Mouse (Mus musculus) heart, embryonic 10.5 days (tissue): Measurements from ENCODE around the gene Sapcd1. TPM values are rescaled to one million over a fixed set of nuclear protein-coding genes. Genes with fewer than 3 reads are reported as not detected.

Source experiments
- DNase-seq: peaks from one replicate; pipeline ENCODE4 v3.0.0-alpha.2; 2017; ENCODE audit warnings: low spot score
- H3K27ac ChIP-seq: fragments of 300-500 bp; sonication (generic); 2 replicates; pipeline ENCODE4 v1.5.1; 2016; ENCODE audit warnings: mild to moderate bottlenecking
- H3K27me3 ChIP-seq: fragments of 300-500 bp; sonication (generic); 2 replicates; pipeline ENCODE4 v1.6.1; 2016; ENCODE audit warnings: mild to moderate bottlenecking; ENCODE audit not compliant: poor library complexity, insufficient read depth, severe bottlenecking
- H3K36me3 ChIP-seq: fragments of 300-500 bp; sonication (generic); 2 replicates; pipeline ENCODE4 v1.6.1; 2016; ENCODE audit warnings: mild to moderate bottlenecking, moderate library complexity
- H3K4me1 ChIP-seq: fragments of 300-500 bp; sonication (generic); 2 replicates; pipeline ENCODE4 v1.6.1; 2016; ENCODE audit warnings: mild to moderate bottlenecking
- H3K4me3 ChIP-seq: fragments of 300-500 bp; sonication (generic); 2 replicates; pipeline ENCODE4 v1.5.1; 2016; ENCODE audit warnings: mild to moderate bottlenecking, moderate library complexity
- H3K9me3 ChIP-seq: fragments of 300-500 bp; sonication (generic); 2 replicates; pipeline ENCODE4 v1.6.1; 2016; ENCODE audit warnings: mild to moderate bottlenecking, moderate library complexity
- WGBS: fragments of 180-500 bp; shearing (Covaris S2); methylation state at CpG from one replicate; pipeline ENCODE4 v1.1.7; 2016; 5-methylcytosine and 5-hydroxymethylcytosine counted together
- polyA plus RNA-seq: library from polyadenylated mRNA; unstranded; fragments of >200 nt; fragmentation: Nextera tagmentation; extraction: Ambion mirVana; gene quantifications from 2 replicates; pipeline ENCODE4 v1.2.1, GENCODE M21; 2016

Sapcd1 gene
- polyA plus RNA-seq, 1 experiment from 2014 or later: 4.0 TPM

GRCm38 (mm10) chr17:35020551-35020950 lies 7.3 kb downstream of the Sapcd1 start:
- H3K9me3 ChIP-seq: no peaks in the 10 kb centered on the region
- no peak for DNase-seq
- peaks cover 49% of the 10 kb centered on the region for H3K4me1 ChIP-seq
- 85% methylated on average over 8 of the region's 8 CpGs for WGBS
- no peak overlapping the region; the same call in 1 of the 2 replicates for H3K27ac ChIP-seq
- H3K4me3 ChIP-seq: no peak overlapping the region
- H3K36me3 ChIP-seq: peaks cover 18% of the 10 kb centered on the region
- H3K27me3 ChIP-seq: 0 out of 2 replicates have a peak, but pooled peaks cover 6% of the 10 kb centered on the region

- peaks cover 25% of the 10 kb centered on the region for H3K36me3 ChIP-seq
- 77% methylated on average over 11 of the region's 11 CpGs for WGBS
- peaks cover 50% of the 10 kb centered on the region for H3K4me1 ChIP-seq
- H3K27ac ChIP-seq: no peak overlapping the region
- DNase-seq: no peak
- no peaks in the 10 kb centered on the region for H3K9me3 ChIP-seq
- H3K4me3 ChIP-seq: no peak overlapping the region
- H3K27me3 ChIP-seq: 0 out of 2 replicates have a peak, but pooled peaks cover 6% of the 10 kb centered on the region
These were observed 7.9 kb downstream of the Sapcd1 start for GRCm38 (mm10) chr17:35019894-35020293.

- 76% methylated on average over 3 of the region's 3 CpGs for WGBS
- H3K36me3 ChIP-seq: peaks cover 42% of the 10 kb centered on the region
- no peaks in the 10 kb centered on the region for H3K9me3 ChIP-seq
- no peak overlapping the region for H3K27ac ChIP-seq
- H3K27me3 ChIP-seq: 0 out of 2 replicates have a peak, but pooled peaks cover 6% of the 10 kb centered on the region
- no peak for DNase-seq
- peaks cover 33% of the 10 kb centered on the region for H3K4me1 ChIP-seq
- H3K4me3 ChIP-seq: no peak overlapping the region
These were observed 9.6 kb downstream of the Sapcd1 start for GRCm38 (mm10) chr17:35018171-35018570.

GRCm38 (mm10) chr17:35017706-35018030 lies 10.1 kb downstream of the Sapcd1 start:
- no peak overlapping the region for H3K27ac ChIP-seq
- 67% methylated on average over 14 of the region's 14 CpGs for WGBS
- H3K27me3 ChIP-seq: 0 out of 2 replicates have a peak, but pooled peaks cover 6% of the 10 kb centered on the region
- H3K36me3 ChIP-seq: peaks cover 47% of the 10 kb centered on the region
- DNase-seq: no peak
- H3K9me3 ChIP-seq: no peaks in the 10 kb centered on the region
- no peak overlapping the region for H3K4me3 ChIP-seq
- peaks cover 31% of the 10 kb centered on the region for H3K4me1 ChIP-seq

- Histone ChIP-seq H3K27ac (0 out of 2 replicates have a peak overlapping the region, but pooled peaks have one; percentile 7), H3K27me3 (0 out of 2 replicates have a peak, but pooled peaks cover 6% of the 10 kb centered on the region), H3K4me1 (peaks cover 26% of the 10 kb centered on the region), H3K9me3 (no peaks in the 10 kb centered on the region), H3K36me3 (peaks cover 53% of the 10 kb centered on the region), H3K4me3 (no peak overlapping the region)
- 80% methylated on average over 10 of the region's 10 CpGs for WGBS
- DNase-seq: no peak
These were observed 10.8 kb downstream of the Sapcd1 start for GRCm38 (mm10) chr17:35016791-35017705.

GRCm38 (mm10) chr17:35016376-35016775 lies 11.4 kb downstream of the Sapcd1 start, which contains the start of gene Vwa7:
Vwa7 (plus strand) TSS chr17:35016579.
- DNase-seq: no peak

GRCm38 (mm10) chr17:35015296-35015695 lies 12.5 kb downstream of the Sapcd1 start:
- Histone ChIP-seq H3K27me3 (0 out of 2 replicates have a peak, but pooled peaks cover 2% of the 10 kb centered on the region), H3K4me3 (0 out of 2 replicates have a peak overlapping the region, but pooled peaks have one; percentile 6), H3K4me1 (peaks cover 15% of the 10 kb centered on the region), H3K27ac (no peak overlapping the region; the same call in 1 of the 2 replicates), H3K9me3 (no peaks in the 10 kb centered on the region), H3K36me3 (peaks cover 71% of the 10 kb centered on the region)
- no peak for DNase-seq
- 92% methylated on average over 16 of the region's 16 CpGs for WGBS

More at GRCm38 (mm10) chr17:35016376-35016775, 11.4 kb downstream of the Sapcd1 start, which contains the start of gene Vwa7:
- 0 out of 2 replicates have a peak, but pooled peaks cover 6% of the 10 kb centered on the region for H3K27me3 ChIP-seq
- H3K9me3 ChIP-seq: no peaks in the 10 kb centered on the region
- H3K27ac ChIP-seq: peak within 1 kb of the TSS; percentile 7; the same call in 1 of the 2 replicates
- 73% methylated on average over 12 of the region's 12 CpGs for WGBS
- 0 out of 2 replicates have a peak within 1 kb of the TSS, but pooled peaks have one; percentile 6 for H3K4me3 ChIP-seq
- peaks cover 20% of the 10 kb centered on the region for H3K4me1 ChIP-seq
- peaks cover 60% of the 10 kb centered on the region for H3K36me3 ChIP-seq

- 82% methylated on average over 6 of the region's 6 CpGs for WGBS
- no peak for DNase-seq
These were observed 14.6 kb downstream of the Sapcd1 start for GRCm38 (mm10) chr17:35013221-35013620.

GRCm38 (mm10) chr17:35012430-35012829 lies 15.4 kb downstream of the Sapcd1 start:
- DNase-seq: no peak
- no peaks in the 10 kb centered on the region for H3K27me3 ChIP-seq
- peaks cover 15% of the 10 kb centered on the region for H3K4me1 ChIP-seq
- H3K27ac ChIP-seq: no peak overlapping the region
- whole genome bisulfite sequencing: 79% methylated on average over 13 of the region's 13 CpGs
- 0 out of 2 replicates have a peak overlapping the region, but pooled peaks have one; percentile 2 for H3K4me3 ChIP-seq
- no peaks in the 10 kb centered on the region for H3K9me3 ChIP-seq
- peaks cover 99% of the 10 kb centered on the region for H3K36me3 ChIP-seq

More at GRCm38 (mm10) chr17:35013221-35013620, 14.6 kb downstream of the Sapcd1 start:
- Histone ChIP-seq H3K4me1 (peaks cover 15% of the 10 kb centered on the region), H3K9me3 (no peaks in the 10 kb centered on the region), H3K27ac (no peak overlapping the region), H3K4me3 (no peak overlapping the region), H3K36me3 (peaks cover 91% of the 10 kb centered on the region), H3K27me3 (no peaks in the 10 kb centered on the region)

- H3K36me3 ChIP-seq: peaks cover 99% of the 10 kb centered on the region
- no peak for DNase-seq
- no peak overlapping the region for H3K4me3 ChIP-seq
- no peaks in the 10 kb centered on the region for H3K27me3 ChIP-seq
- H3K4me1 ChIP-seq: peaks cover 9% of the 10 kb centered on the region
- WGBS: 89% methylated on average over 8 of the region's 8 CpGs
- H3K9me3 ChIP-seq: no peaks in the 10 kb centered on the region
- H3K27ac ChIP-seq: no peak overlapping the region
These were observed 16.4 kb downstream of the Sapcd1 start for GRCm38 (mm10) chr17:35011440-35011839.

GRCm38 (mm10) chr17:35009586-35009985 lies 18.2 kb downstream of the Sapcd1 start:
- H3K27ac ChIP-seq: no peak overlapping the region
- H3K4me1 ChIP-seq: no peaks in the 10 kb centered on the region; the same call in 1 of the 2 replicates
- H3K27me3 ChIP-seq: no peaks in the 10 kb centered on the region
- DNase-seq: no peak
- H3K4me3 ChIP-seq: peak overlapping the region; percentile 9; the same call in 1 of the 2 replicates
- H3K36me3 ChIP-seq: peaks cover 97% of the 10 kb centered on the region
- H3K9me3 ChIP-seq: no peaks in the 10 kb centered on the region
- 90% methylated on average over 7 of the region's 7 CpGs for WGBS

- H3K4me1 ChIP-seq: peaks cover 16% of the 10 kb centered on the region
- H3K27me3 ChIP-seq: no peaks in the 10 kb centered on the region
- WGBS: 94% methylated on average over 7 of the region's 7 CpGs
- no peak for DNase-seq
- H3K27ac ChIP-seq: no peak overlapping the region
- H3K9me3 ChIP-seq: no peaks in the 10 kb centered on the region
- H3K4me3 ChIP-seq: no peak overlapping the region
- peaks cover 84% of the 10 kb centered on the region for H3K36me3 ChIP-seq
These were observed 20.3 kb downstream of the Sapcd1 start for GRCm38 (mm10) chr17:35007387-35007991.
